Mouse (Mus musculus) E14TG2a.4 (cell line): ENCODE results near the gene Gm17949.

Experiments used
- CTCF ChIP-seq: conservative IDR thresholded peaks from 2 replicates; pipeline ENCODE4 v1.5.1; 2014; ENCODE audit warnings: low read length
- NANOG ChIP-seq: IDR thresholded peaks from 2 replicates; pipeline ENCODE4 v1.6.1; 2014; ENCODE audit warnings: borderline replicate concordance, low read length, mixed read lengths
- POU5F1 ChIP-seq: IDR thresholded peaks from 2 replicates; pipeline ENCODE4 v1.6.1; 2014; ENCODE audit warnings: low read length, borderline replicate concordance

DNA sequence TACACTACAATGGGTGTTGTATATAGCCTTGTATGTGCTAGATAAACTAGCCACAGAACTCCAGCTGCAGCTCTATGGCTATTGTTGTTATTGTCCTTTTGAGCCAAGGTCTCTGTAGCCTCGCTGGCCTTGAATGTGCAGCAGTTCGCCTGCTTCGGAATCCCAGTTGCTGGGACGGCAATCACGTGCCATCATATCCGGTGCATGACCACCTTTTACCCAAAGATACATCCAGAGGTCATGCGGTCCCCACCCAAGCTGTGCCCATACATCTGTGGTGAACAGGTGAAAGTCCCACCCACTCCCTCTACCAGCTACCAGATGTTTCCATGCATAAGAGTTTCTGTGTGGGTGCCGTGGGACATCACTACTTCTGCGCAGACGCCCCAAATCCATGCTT lies 49.8 kb downstream of the Gm17949 start:
- TF ChIP-seq CTCF: no peak
- TF ChIP-seq NANOG: no peak
- TF ChIP-seq POU5F1: no peak
